Mouse (Mus musculus) hindbrain, embryonic 12.5 days (tissue): Measurements from ENCODE around the gene Hc. TPM values are rescaled to one million over a fixed set of nuclear protein-coding genes. Genes with fewer than 3 reads are reported as not detected.

Experiments used
- ATAC-seq: fragments of 200-750 bp; cut with Nextera tagmentation; 2 replicates; pipeline ENCODE4 v1.8.0; 2017; ENCODE audit warnings: moderate TSS enrichment; ENCODE audit not compliant: low FRiP score
- H3K27ac ChIP-seq: fragments of 300-500 bp; sonication (generic); 2 replicates; pipeline ENCODE4 v1.5.1; 2016; ENCODE audit warnings: mild to moderate bottlenecking
- H3K27me3 ChIP-seq: fragments of 300-500 bp; sonication (generic); 2 replicates; pipeline ENCODE4 v1.6.1; 2016; ENCODE audit warnings: mild to moderate bottlenecking
- H3K36me3 ChIP-seq: fragments of 300-500 bp; sonication (generic); 2 replicates; pipeline ENCODE4 v1.6.1; 2016; ENCODE audit warnings: mild to moderate bottlenecking
- H3K4me1 ChIP-seq: fragments of 300-500 bp; sonication (generic); 2 replicates; pipeline ENCODE4 v1.6.1; 2016
- H3K4me2 ChIP-seq: fragments of 300-500 bp; sonication (generic); replicated peaks from 2 replicates; pipeline ENCODE4 v1.6.1; 2016; ENCODE audit warnings: mild to moderate bottlenecking
- H3K4me3 ChIP-seq: fragments of 300-500 bp; sonication (generic); 2 replicates; pipeline ENCODE4 v1.5.1; 2016; ENCODE audit warnings: mild to moderate bottlenecking
- H3K9ac ChIP-seq: fragments of 300-500 bp; sonication (generic); 2 replicates; pipeline ENCODE4 v1.6.1; 2016; ENCODE audit warnings: mild to moderate bottlenecking, moderate library complexity
- H3K9me3 ChIP-seq: fragments of 300-500 bp; sonication (generic); replicated peaks from 2 replicates; pipeline ENCODE4 v1.6.1; 2016; ENCODE audit warnings: mild to moderate bottlenecking
- WGBS: fragments of 180-500 bp; shearing (Covaris S2); methylation state at CpG from one replicate; pipeline ENCODE4 v1.1.7; 2016; 5-methylcytosine and 5-hydroxymethylcytosine counted together
- polyA plus RNA-seq: library from polyadenylated mRNA; unstranded; fragments of >200 nt; fragmentation: Nextera tagmentation; extraction: Ambion mirVana; gene quantifications from 2 replicates; pipeline ENCODE4 v1.2.1, GENCODE M21; 2016

Gene Hc
- polyA plus RNA-seq, 1 experiment from 2014 or later = 0.14 TPM

DNA sequence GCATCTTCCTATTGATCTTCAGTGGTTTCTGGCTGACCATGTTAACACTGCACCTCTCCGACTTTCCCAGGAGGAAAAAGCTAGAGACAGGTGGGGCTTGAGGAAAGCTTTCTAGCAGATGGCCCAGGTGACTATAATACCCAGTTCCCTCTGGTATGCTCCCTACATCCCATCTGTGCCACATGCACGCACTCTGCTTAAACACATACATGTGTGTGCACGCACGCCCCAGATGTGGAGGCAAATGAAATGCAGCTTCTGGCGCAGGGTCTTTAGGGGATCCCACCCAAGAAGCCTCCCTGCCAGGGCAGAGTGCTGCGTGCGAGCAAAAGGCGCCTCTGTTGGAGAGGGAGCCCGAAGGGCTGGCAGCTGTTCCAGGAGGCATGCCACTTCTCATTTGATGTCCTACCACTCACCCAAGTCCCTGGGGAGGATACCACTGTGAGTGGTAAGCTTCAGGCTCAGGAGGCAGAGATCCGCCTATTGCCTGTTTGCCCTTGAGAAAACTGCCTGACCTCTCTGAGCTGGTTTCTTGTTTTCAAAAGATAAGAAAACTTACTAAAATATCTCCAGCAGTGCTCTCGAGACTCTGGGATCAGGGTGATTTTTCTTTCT, 120.1 kb downstream of the Hc start:
- no peak overlapping the region for H3K4me3 ChIP-seq
- no peaks in the 10 kb centered on the region for H3K36me3 ChIP-seq
- no peak overlapping the region for H3K27ac ChIP-seq
- H3K4me2 ChIP-seq = no peak overlapping the region
- 64% methylated on average over 11 of the region's 11 CpGs for WGBS
- H3K9ac ChIP-seq = no peak overlapping the region
- no peak for ATAC-seq
- H3K4me1 ChIP-seq = 0 out of 2 replicates have a peak, but pooled peaks cover 7% of the 10 kb centered on the region
- H3K9me3 ChIP-seq = no peaks in the 10 kb centered on the region
- no peaks in the 10 kb centered on the region for H3K27me3 ChIP-seq

DNA sequence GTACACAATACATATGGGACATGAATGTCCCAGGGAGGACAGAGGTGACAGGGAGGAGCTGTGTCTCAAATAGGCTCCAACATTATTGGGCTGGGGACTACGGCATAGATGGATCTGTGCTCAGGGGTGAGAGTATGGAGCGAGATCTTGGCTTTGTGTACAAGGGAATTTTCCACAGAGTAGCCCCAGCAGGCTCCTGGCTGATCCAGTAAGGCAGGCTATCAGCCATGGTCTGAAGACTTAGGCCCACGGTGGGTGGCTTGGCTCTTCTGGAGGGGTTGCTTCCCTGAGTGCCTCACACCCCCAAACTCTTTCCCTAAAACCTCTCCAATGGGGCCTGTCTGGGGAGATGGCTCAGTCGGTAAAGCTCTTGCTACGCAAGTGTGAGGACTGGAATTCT, 121.0 kb downstream of the Hc start:
- no peak overlapping the region for H3K4me2 ChIP-seq
- no peak overlapping the region for H3K9ac ChIP-seq
- H3K4me1 ChIP-seq = 0 out of 2 replicates have a peak, but pooled peaks cover 7% of the 10 kb centered on the region
- no peaks in the 10 kb centered on the region for H3K27me3 ChIP-seq
- H3K4me3 ChIP-seq = no peak overlapping the region
- no peaks in the 10 kb centered on the region for H3K36me3 ChIP-seq
- H3K9me3 ChIP-seq = no peaks in the 10 kb centered on the region
- H3K27ac ChIP-seq = no peak overlapping the region
- ATAC-seq = no peak
- WGBS = 74% methylated on average over 5 of the region's 5 CpGs

DNA sequence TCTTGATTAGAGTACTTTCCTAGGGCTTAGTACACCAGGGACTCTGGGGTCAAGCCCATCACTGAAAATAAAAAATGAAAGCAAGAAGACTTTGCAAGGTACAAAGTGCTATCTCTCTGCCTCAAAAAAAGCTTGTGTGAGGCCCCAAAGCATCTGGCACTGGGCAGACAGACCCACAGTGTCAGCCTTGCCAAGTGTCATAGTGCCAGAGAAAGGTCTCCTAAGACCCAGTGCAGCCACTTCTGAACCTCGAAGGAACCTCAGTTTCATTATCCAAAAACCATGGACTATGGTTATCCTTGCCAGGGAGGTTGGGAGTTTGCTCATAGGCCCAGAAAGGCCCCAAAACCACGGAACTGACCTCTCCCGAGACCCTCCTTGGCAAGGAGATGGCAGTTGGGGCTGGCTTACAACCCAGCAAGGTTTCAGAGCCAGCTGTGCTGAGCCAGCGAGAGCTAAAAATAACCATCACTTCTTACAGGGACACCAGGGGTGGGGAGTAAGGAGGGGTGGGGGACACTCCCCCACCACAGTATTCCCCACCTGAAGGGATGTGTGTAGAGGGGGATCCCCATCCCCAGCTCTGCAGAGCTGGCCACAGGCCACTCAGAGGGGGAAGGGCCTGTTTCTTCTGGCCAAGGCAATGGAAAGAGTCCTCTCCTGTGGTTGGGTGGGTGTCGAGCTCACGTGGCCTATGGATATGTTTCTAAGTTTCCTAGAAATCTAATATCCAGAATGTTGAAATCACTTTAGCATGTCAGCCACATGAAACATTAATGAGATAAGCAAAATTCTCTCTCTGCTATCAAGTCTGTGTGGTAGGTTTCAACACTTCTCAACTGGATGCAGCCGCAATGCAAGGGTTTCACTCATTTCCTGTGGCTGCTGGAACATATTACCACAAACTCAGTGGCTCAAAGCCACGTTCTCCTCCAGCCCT, 122.7 kb downstream of the Hc start:
- H3K4me3 ChIP-seq = no peak overlapping the region
- ATAC-seq = no peak
- no peak overlapping the region for H3K9ac ChIP-seq
- H3K36me3 ChIP-seq = no peaks in the 10 kb centered on the region
- WGBS = 74% methylated on average over 8 of the region's 8 CpGs
- no peaks in the 10 kb centered on the region for H3K27me3 ChIP-seq
- no peaks in the 10 kb centered on the region for H3K9me3 ChIP-seq
- 0 out of 2 replicates have a peak, but pooled peaks cover 5% of the 10 kb centered on the region for H3K4me1 ChIP-seq
- no peak overlapping the region for H3K27ac ChIP-seq
- H3K4me2 ChIP-seq = no peak overlapping the region

DNA sequence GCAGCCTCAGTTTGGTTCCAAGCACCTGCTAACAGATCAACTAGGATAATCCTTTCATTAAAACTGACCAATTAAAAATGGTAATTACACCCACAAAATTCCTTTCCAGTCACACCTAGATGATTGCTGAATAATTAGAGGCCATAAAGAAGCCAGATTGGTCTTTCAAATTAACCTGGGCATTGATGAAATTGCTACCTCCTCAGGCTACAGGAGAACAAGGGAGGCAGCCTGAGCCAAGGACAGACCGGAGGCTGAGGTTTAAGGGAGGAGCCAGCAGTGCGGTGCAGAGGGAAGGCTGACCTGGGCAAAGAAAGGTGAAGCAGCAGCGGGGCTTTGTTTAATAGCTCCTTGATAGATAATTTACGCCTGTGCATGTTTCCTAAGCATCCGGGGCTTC, 123.8 kb downstream of the Hc start:
- Histone ChIP-seq H3K36me3 (no peaks in the 10 kb centered on the region), H3K4me3 (no peak overlapping the region), H3K4me2 (no peak overlapping the region), H3K27ac (no peak overlapping the region), H3K27me3 (no peaks in the 10 kb centered on the region), H3K4me1 (0 out of 2 replicates have a peak, but pooled peaks cover 5% of the 10 kb centered on the region), H3K9ac (no peak overlapping the region), H3K9me3 (no peaks in the 10 kb centered on the region)
- 48% methylated on average over 5 of the region's 5 CpGs for WGBS
- ATAC-seq = no peak

Other genes starting within 250 kb of the Hc start
- 76.8 and 81.8 TPM in 2 replicates for gene Fbxw2, start 235.1 kb downstream of the Hc start, polyA plus RNA-seq
- gene Gm34653, start 228.4 kb downstream of the Hc start, polyA plus RNA-seq = not detected in 2 replicates
- 0.23 TPM in 1 of 2 replicates, not detected in the other for gene Cutal, start 187.0 kb downstream of the Hc start, polyA plus RNA-seq
- 92.0 and 97.1 TPM in 2 replicates for gene Psmd5, start 186.5 kb downstream of the Hc start, polyA plus RNA-seq
- 1.6 TPM in 2 replicates for gene Phf19, start 147.4 kb downstream of the Hc start, polyA plus RNA-seq
- gene Traf1, start 99.7 kb downstream of the Hc start, polyA plus RNA-seq = 1.1 and 2.3 TPM in 2 replicates
- 0.31 and 0.36 TPM in 2 replicates for gene AI182371, start 40.1 kb upstream of the Hc start, polyA plus RNA-seq
- 21.3 and 22.7 TPM in 2 replicates for gene Cntrl, start 48.1 kb upstream of the Hc start, polyA plus RNA-seq
- gene Rab14, start 139.7 kb upstream of the Hc start, polyA plus RNA-seq = 380 and 390 TPM in 2 replicates
- 72.4 and 80.2 TPM in 2 replicates for gene Gsn, start 194.9 kb upstream of the Hc start, polyA plus RNA-seq